Mouse (Mus musculus) forebrain, embryonic 16.5 days (tissue): ENCODE results near the gene Gm9972. TPM values are rescaled to one million over a fixed set of nuclear protein-coding genes. Genes with fewer than 3 reads are reported as not detected.

Experiments used
- ATAC-seq: fragments of 200-750 bp; cut with Nextera tagmentation; 2 replicates; pipeline ENCODE4 v1.8.0; 2017; ENCODE audit warnings: mild to moderate bottlenecking, moderate library complexity
- H3K27ac ChIP-seq: fragments of 300-500 bp; sonication (generic); 2 replicates; pipeline ENCODE4 v1.5.1; 2014; ENCODE audit warnings: low read length, control low read depth
- H3K27me3 ChIP-seq: fragments of 300-500 bp; sonication (generic); replicated peaks from 2 replicates; pipeline ENCODE4 v1.6.1; 2014; ENCODE audit warnings: low read length; ENCODE audit not compliant: control insufficient read depth, insufficient read depth
- H3K36me3 ChIP-seq: fragments of 300-500 bp; sonication (generic); 2 replicates; pipeline ENCODE4 v1.6.1; 2014; ENCODE audit not compliant: control insufficient read depth, insufficient read depth
- H3K4me1 ChIP-seq: fragments of 300-500 bp; sonication (generic); replicated peaks from 2 replicates; pipeline ENCODE4 v1.6.1; 2014; ENCODE audit warnings: low read length; ENCODE audit not compliant: control insufficient read depth, insufficient read depth
- H3K4me2 ChIP-seq: fragments of 300-500 bp; sonication (generic); 2 replicates; pipeline ENCODE4 v1.6.1; 2014; ENCODE audit warnings: mild to moderate bottlenecking, low read length, control low read depth
- H3K4me3 ChIP-seq: fragments of 300-500 bp; sonication (generic); replicated peaks from 2 replicates; pipeline ENCODE4 v1.5.1; 2014; ENCODE audit warnings: mild to moderate bottlenecking, low read length, control low read depth
- H3K9ac ChIP-seq: fragments of 300-500 bp; sonication (generic); replicated peaks from 2 replicates; pipeline ENCODE4 v1.6.1; 2014; ENCODE audit warnings: low read depth, low read length, control low read depth
- H3K9me3 ChIP-seq: fragments of 300-500 bp; sonication (generic); 2 replicates; pipeline ENCODE4 v1.6.1; 2016; ENCODE audit warnings: low read length; ENCODE audit not compliant: control insufficient read depth
- WGBS: fragments of 180-500 bp; shearing (Covaris S2); extraction: QIAGEN DNeasy Blood & Tissue Kit; methylation state at CpG from one replicate; pipeline ENCODE4 v1.1.7; 2014; 5-methylcytosine and 5-hydroxymethylcytosine counted together
- polyA plus RNA-seq: library from polyadenylated mRNA; unstranded; fragments of >200 nt; fragmentation: Nextera tagmentation; extraction: Ambion mirVana; gene quantifications from 2 replicates; pipeline ENCODE4 v1.2.1, GENCODE M21; 2015

Gm9972 gene
- polyA plus RNA-seq, 1 experiment from 2014 or later: not detected

DNA sequence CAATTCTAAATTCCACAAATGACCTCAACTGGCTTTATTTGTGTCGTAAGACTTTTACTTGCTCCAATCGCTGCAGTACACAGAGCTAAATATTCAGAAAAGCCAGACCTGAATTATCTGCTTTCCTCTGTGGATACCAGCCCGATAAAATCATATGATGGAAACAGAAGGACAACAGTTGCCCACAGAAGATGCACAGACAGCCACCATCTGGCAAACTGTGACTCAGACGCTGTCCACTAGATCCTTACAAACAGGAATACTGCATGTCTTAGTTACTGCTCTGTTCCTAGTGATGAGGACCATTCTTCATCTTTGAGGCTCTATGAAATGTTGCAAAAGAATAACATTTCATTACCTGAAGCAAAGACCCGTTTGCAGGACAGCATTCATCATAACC is 19.4 kb downstream of the Gm9972 start:
- Histone ChIP-seq H3K9ac (no peak overlapping the region), H3K27ac (no peak overlapping the region), H3K4me3 (no peak overlapping the region), H3K4me2 (no peak overlapping the region), H3K4me1 (peaks cover 10% of the 10 kb centered on the region), H3K36me3 (no peaks in the 10 kb centered on the region), H3K9me3 (no peaks in the 10 kb centered on the region), H3K27me3 (no peaks in the 10 kb centered on the region)
- ATAC-seq: no peak
- 79% methylated on average over 5 of the region's 5 CpGs for WGBS

DNA sequence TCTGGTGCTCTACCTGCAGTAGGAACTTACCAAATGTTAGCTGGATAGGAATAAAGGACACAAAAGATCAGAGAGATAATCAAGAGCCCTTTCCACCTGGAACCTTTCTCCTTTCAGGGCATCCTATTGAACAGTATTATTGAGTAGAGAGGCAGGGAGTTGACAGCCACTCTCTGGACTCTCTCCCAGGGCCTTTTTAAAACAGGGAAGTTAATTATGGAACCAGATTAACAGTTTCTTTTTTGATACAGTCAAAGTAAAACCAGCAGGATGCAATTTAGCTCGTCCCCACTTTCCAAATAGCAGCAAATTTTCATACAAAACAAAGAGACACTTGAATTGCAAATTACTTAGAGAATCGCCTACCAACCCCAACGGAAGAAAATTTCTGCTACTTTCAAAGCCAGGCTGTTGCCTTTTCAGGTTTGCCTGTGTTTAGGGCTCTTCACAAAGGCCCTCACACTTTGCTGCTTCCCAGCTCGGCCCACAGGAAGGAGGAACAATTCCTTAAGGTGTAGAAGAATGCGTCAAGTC is 24.0 kb downstream of the Gm9972 start:
- H3K4me3 ChIP-seq: no peak overlapping the region
- H3K9ac ChIP-seq: no peak overlapping the region
- H3K27me3 ChIP-seq: no peaks in the 10 kb centered on the region
- peak; percentile 67 for ATAC-seq
- H3K27ac ChIP-seq: no peak overlapping the region; the same call in 1 of the 2 replicates
- peaks cover 13% of the 10 kb centered on the region for H3K4me1 ChIP-seq
- H3K9me3 ChIP-seq: no peaks in the 10 kb centered on the region
- H3K36me3 ChIP-seq: no peaks in the 10 kb centered on the region
- 8% methylated on average over 5 of the region's 5 CpGs for WGBS
- H3K4me2 ChIP-seq: no peak overlapping the region

DNA sequence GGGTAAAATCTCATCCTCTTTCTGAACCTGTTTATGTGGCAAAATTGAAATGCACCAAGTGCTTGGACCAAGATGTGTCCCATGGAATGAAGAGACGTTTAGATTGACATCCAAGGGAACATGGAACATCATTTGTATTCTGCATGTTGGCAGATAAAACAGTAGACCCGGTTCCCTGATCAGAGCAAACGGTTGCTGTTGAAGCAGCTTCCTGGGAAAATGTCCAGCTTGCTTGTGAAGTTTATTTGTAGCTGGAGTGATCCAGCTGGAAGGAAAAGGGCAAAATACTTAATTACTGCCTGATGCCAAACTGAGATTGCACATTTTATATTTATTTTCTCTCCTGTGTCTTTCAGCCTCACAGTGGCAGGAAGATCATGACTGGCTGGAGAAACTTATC is 26.7 kb downstream of the Gm9972 start:
- peak; percentile 36; the same call in 1 of the 2 replicates for ATAC-seq
- peaks cover 13% of the 10 kb centered on the region for H3K4me1 ChIP-seq

DNA sequence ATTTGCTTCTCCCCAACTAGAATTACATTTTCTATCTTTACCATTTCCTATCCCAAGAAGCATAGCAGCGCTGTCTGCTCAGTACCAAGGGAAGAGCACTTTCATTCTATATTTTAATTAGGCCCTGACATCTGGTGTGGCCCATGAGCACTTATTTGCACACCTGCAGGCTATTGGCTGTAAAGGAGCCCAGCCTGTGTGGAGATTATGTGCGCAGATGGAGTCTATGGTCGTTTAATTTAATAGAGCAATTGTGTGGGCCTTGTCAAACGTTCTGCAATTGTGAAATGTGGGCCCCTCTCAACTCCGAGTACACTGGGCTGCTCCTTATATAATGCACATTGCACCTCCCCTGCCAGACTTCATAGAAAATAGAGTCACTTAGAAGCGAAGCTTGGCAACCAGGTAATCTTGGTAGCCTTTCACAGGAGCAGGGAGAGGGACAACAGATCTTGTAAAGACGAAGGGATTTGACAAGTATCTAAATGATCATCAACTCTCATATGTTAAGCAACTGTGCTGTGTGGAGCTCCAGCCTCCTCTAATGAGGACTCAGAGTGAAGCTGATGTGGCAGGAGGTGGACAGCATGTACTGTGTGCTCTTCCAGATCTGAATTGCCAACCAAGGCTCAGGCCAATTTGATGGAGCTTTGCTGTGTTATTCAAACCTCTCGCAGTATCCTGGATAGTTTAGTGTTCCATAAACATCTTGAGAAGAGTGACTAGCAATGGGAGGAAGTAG is 50.9 kb downstream of the Gm9972 start:
- WGBS: 46% methylated on average over 8 of the region's 8 CpGs
- H3K4me3 ChIP-seq: no peak overlapping the region
- H3K4me1 ChIP-seq: no peaks in the 10 kb centered on the region
- no peaks in the 10 kb centered on the region for H3K27me3 ChIP-seq
- no peak overlapping the region for H3K4me2 ChIP-seq
- no peak overlapping the region for H3K27ac ChIP-seq
- no peaks in the 10 kb centered on the region for H3K36me3 ChIP-seq
- no peak for ATAC-seq
- no peaks in the 10 kb centered on the region for H3K9me3 ChIP-seq
- no peak overlapping the region for H3K9ac ChIP-seq

More for the DNA sequence above, 26.7 kb downstream of the Gm9972 start:
- Histone ChIP-seq H3K9me3 (no peaks in the 10 kb centered on the region), H3K9ac (no peak overlapping the region), H3K4me3 (no peak overlapping the region), H3K27ac (no peak overlapping the region), H3K27me3 (no peaks in the 10 kb centered on the region), H3K36me3 (no peaks in the 10 kb centered on the region), H3K4me2 (no peak overlapping the region)
- 25% methylated on average over 3 of the region's 3 CpGs for WGBS

Other genes starting within 250 kb of the Gm9972 start
- gene Atp10b, start 114.1 kb downstream of the Gm9972 start, polyA plus RNA-seq: 0.14 and 0.28 TPM in 2 replicates